Mouse (Mus musculus) layer of hippocampus, postnatal 10 days (tissue): Measurements from ENCODE around the gene Fkbp4. TPM values are rescaled to one million over a fixed set of nuclear protein-coding genes. Genes with fewer than 3 reads are reported as not detected.

Experiments
- DNase-seq, 2 experiments: peaks; one replicate each; pipeline ENCODE4 v3.0.0; 2021; ENCODE audit warnings: low spot score in 2 of 2
- total RNA-seq, 2 experiments: library from RNA; stranded (reverse); gene quantifications; 2 replicates each; pipeline ENCODE4 v1.2.3; 2021

Gene Fkbp4
- total RNA-seq, 2 experiments from 2014 or later = 117 to 118 TPM

GRCm38 (mm10) chr6:128437731-128438316 lies 653 bp downstream of the Fkbp4 start:
- peak; percentile 67 to 76 for DNase-seq

DNA sequence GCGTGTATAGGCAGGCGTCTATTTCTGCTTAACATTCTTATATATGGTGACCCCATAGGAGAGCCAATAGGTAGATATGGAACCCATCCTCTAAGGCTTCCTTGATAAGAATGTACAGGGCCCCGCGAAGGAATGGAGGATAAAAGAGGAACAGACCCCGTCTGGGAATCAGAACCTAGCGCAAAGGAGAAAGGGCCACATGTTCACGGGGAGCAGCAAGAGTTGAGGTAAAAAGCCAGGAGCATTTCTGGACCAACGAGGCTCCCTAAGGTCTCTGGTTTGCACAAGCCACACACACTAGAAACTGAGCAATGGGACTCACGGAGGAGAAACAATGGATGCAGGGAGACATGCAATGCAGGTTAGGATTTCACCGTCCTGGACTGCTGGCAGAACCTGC lies 1.2 kb downstream of the Fkbp4 start:
- DNase-seq = no peak

DNA sequence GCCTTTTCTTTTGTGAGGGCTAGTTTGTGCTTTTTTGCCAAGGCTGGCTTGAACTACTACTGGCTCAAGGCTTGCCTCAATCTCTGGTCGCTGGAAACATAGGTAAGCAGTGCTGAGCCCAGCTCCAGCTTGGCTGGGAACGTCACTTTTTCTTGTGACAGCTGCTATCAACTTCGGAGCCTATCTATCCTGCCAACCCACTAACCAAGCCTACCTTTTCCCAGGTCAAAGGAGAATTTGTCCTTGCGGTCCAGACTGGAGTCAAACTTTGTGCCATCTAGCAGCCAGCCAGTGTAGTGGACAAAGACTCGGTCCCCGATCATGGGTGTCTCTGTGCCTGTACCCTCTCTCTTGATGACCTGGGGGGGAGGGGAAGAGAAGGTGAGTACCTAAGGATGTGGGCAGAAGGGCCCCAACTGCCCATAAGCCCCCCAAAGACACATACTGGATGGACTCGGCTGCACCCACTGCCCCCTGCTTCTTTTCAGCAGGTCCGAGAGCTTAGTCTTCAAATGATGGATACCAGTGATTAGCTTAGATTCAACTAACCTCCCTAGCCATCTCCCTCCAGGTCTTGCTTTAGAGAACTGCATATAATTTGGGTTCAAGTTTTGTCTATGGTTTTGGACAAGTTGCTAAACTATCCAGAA lies 2.0 kb downstream of the Fkbp4 start:
- DNase-seq = no peak

- DNase-seq = no peak
Measured at GRCm38 (mm10) chr6:128435474-128435873, 3.0 kb downstream of the Fkbp4 start.

DNA sequence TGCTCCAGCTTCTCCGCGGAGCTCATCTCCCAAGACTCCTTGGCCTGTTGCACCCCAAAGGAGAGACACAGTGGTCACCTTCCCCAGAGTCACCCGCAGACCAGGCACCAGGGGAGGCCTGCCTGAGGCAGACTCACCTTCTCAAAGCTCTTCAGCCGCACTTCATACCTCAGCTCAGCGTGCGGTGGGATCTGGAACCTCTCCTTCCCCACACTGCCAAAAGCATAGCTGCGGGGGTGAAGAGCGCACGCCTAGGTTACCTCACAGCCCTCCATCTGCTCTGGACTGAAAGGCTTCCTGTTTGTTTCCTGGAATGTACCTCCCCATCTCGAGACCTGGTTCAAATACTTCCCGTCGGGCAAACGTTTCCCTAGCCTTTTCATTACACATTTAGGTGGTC lies 4.9 kb downstream of the Fkbp4 start:
- DNase-seq = no peak

GRCm38 (mm10) chr6:128432356-128432915 lies 6.0 kb downstream of the Fkbp4 start:
- no peak for DNase-seq

- DNase-seq = no peak
Measured at GRCm38 (mm10) chr6:128429826-128430225, 8.7 kb downstream of the Fkbp4 start.

- DNase-seq = no peak
Measured at GRCm38 (mm10) chr6:128429300-128429699, 9.2 kb downstream of the Fkbp4 start.

DNA sequence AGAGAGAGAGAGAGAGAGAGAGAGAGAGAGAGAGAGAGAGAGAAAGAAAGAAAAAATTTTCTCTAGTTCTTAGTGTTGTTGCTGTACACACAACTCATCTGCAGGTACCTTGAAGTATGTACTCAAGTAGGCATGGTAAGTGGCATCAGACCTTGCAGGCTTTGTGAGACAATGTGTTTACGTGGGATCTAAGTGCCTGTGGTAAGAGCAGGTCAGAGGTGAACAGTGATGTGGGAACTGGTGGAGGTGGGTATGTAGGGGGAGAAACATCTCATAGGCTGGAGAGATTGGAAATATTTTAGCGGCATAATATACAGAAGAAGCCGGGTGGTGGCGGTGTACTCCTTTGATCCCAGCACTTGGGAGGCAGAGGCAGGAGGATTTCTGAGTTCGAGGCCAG lies 10.9 kb downstream of the Fkbp4 start:
- DNase-seq = no peak

DNA sequence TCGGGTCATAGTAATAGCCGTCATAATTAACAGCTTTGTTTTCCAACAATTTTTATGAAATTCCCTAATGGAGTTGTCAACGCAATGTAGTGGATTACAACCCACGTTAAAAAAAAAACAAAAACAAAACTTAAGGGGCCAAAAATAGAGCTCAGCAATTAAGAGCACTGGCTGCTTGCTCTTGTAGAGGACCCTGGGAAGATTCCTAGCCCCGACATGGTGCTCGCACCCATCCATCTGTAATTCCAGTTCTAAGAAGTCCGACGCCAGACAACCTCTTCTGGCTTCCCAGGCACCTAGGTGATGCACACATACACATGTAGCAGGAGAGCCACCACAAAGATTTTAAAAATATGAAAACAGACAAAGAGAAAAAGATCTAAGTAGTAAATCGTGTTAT lies 13.4 kb downstream of the Fkbp4 start:
- no peak for DNase-seq

DNA sequence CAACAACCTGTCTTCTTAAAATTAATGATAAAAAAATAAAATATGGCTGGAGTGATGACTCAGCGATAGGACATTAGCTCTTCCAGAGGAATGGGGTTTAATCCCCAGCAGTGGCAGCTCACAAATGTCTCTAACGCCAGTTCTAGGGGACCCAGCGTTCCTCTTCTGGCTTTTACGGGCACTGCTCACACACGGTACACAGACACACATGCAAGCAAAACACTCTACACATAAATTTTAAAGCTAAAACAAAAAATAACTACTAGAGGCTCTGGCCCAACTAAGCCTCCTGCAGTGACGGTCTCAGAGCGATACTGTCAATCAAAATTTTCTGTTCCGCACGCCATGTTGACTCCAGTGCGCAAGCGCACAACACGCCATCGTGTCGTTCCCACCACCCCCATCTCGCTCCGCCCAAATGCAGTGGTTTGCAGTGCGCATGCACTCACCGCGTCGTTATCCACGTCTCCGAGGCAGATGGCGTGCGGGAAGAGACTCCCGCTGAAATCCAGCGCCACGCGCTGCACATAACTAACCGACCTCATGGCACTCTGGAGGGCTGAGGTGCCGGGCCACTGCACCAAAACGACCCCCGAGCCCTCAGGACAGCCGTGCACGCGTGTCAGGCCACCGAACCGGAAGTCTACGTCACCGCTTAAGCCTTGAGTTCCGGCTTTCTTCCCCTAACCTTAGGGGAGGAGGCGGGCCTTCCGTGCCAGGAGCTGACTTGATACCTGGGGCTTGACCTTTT lies 14.0 kb downstream of the Fkbp4 start, which contains the start of gene Itfg2:
TSS of gene Itfg2 (minus strand) at position 663 of the 751 bp plus-strand sequence.
- peak; percentile 95 to 96 for DNase-seq

- no peak for DNase-seq
Measured at GRCm38 (mm10) chr6:128423496-128424268, 14.8 kb downstream of the Fkbp4 start.

DNA sequence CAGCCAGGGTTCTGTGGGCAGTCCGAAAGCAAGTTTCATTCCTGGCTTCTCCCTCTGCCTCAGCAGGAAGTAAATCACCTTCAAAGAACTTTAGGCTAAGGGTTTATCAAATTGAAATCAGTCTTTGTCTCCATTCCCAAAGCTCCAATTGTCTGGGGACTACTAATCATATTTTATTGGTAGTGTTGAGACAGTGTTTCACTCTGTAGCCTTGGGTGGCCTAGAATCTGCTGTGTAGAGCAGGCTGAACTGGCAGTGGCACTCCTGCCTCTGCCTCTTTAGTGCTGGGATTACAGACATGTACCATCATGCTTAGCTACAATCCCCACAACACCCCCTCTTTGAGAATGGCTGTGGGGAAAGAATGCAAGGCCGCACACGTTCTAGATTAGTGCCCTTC lies 17.0 kb downstream of the Fkbp4 start:
- DNase-seq = no peak

- no peak for DNase-seq
Measured at GRCm38 (mm10) chr6:128421036-128421435, 17.4 kb downstream of the Fkbp4 start.

- DNase-seq = no peak
Measured at GRCm38 (mm10) chr6:128418076-128418475, 20.4 kb downstream of the Fkbp4 start.

GRCm38 (mm10) chr6:128416169-128416568 lies 22.3 kb downstream of the Fkbp4 start:
- DNase-seq = no peak

DNA sequence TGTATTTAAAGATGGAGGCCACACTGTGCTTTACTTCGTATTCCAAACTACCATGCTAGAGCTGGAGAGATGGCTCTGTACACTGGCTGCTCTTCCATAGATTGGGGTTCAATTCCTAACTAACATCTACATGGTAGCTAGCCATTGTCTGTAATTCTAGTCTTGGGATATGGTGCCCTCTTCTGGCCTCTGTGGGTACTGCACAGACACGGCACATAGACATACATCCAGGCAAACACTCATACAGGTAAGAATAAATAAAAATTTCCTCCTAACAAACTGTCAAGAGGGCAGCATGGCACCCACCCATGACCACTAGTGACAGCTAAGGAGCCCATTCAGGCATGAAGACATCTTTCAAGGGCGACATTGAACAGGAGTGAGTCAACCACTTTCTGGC lies 27.4 kb downstream of the Fkbp4 start:
- peak; percentile 88 to 89 for DNase-seq

- DNase-seq = no peak
Measured at GRCm38 (mm10) chr6:128410305-128410704, 28.2 kb downstream of the Fkbp4 start.

- no peak for DNase-seq
Measured at GRCm38 (mm10) chr6:128408544-128409125, 29.8 kb downstream of the Fkbp4 start.

GRCm38 (mm10) chr6:128404708-128405107 lies 33.8 kb downstream of the Fkbp4 start:
- no peak for DNase-seq
